16 mouse cellular contexts compared by ENCODE assay signal in genomic region chr9:48745347-48746119, GRCm38 (mm10).
DNase-seq lines count a peak whose midpoint lies in the region; ATAC-seq and TF ChIP-seq lines count a peak whose summit lies in the region.
"Had no signal": no experiment of that assay in that cellular context is flagged by ENCODE, and none has a peak within 500 bp of the region (broad histone marks: within the 10 kb centered on the region; RNA-seq: fewer than 3 reads in every experiment).

No protein-coding gene starts in this region.

- 38% methylated on average over 5 of the region's 5 CpGs for WGBS in bone marrow, adult 2 months
- WGBS in embryonic facial prominence, embryonic 10.5 days = 74% methylated on average over 5 of the region's 5 CpGs
- WGBS in lung, embryonic 16.5 days = 31% methylated on average over 5 of the region's 5 CpGs
- 70% methylated on average over 5 of the region's 5 CpGs for WGBS in midbrain, embryonic 15.5 days

- H3K27me3 ChIP-seq in embryonic facial prominence, embryonic 10.5 days (replicated peaks; ENCODE audit: low read depth, poor library complexity, severe bottlenecking) = no peaks in the 10 kb centered on the region
- no peaks in the 10 kb centered on the region for H3K27me3 ChIP-seq in lung, embryonic 16.5 days (ENCODE audit: control insufficient read depth, insufficient read depth, low read depth, low read length)
- no peaks in the 10 kb centered on the region for H3K27me3 ChIP-seq in midbrain, embryonic 15.5 days (replicated peaks)
- H3K27me3 ChIP-seq: hindbrain, embryonic 12.5 days had no signal

- ATAC-seq in lung, embryonic 16.5 days (ENCODE audit: low read depth) = peak; percentile 23
- no peak for ATAC-seq in megakaryocyte, adult 5-6 weeks (ENCODE audit: poor library complexity, severe bottlenecking)
- ATAC-seq in frontal cortex, adult (ENCODE audit: low TSS enrichment) = no peak
- no peak for ATAC-seq in midbrain, embryonic 15.5 days (replicated peaks)
- ATAC-seq: CD4-positive, CD25-positive, alpha-beta regulatory T cell, adult 4 months; forebrain, embryonic 16.5 days; intestine, embryonic 16.5 days had no signal

- TF ChIP-seq CTCF in layer of hippocampus, adult 2 months (conservative IDR thresholded peaks at IDR 0.05) = no peak
- TF ChIP-seq CTCF in bone marrow, adult 2 months (IDR thresholded peaks at IDR 0.05; ENCODE audit: control insufficient read depth, insufficient read depth, low read length) = no peak

- H3K4me3 ChIP-seq in layer of hippocampus, adult 2 months = no peak overlapping the region
- no peak overlapping the region for H3K4me3 ChIP-seq in bone marrow, adult 2 months (replicated peaks; ENCODE audit: control insufficient read depth, low read depth, low read length)
- no peak overlapping the region for H3K4me3 ChIP-seq in embryonic facial prominence, embryonic 10.5 days
- no peak overlapping the region for H3K4me3 ChIP-seq in lung, embryonic 16.5 days (ENCODE audit: low read length)
- no peak overlapping the region for H3K4me3 ChIP-seq in midbrain, embryonic 15.5 days
- H3K4me3 ChIP-seq: heart, embryonic 13.5 days; hindbrain, embryonic 12.5 days; limb, embryonic 13.5 days had no signal

- peaks cover 25% of the 10 kb centered on the region for H3K36me3 ChIP-seq in embryonic facial prominence, embryonic 10.5 days (replicated peaks)
- no peaks in the 10 kb centered on the region for H3K36me3 ChIP-seq in lung, embryonic 16.5 days (ENCODE audit: control insufficient read depth, insufficient read depth, low read length)
- no peaks in the 10 kb centered on the region for H3K36me3 ChIP-seq in midbrain, embryonic 15.5 days (replicated peaks)
- H3K36me3 ChIP-seq: heart, embryonic 13.5 days; hindbrain, embryonic 12.5 days; limb, embryonic 13.5 days had no signal

- H3K9ac ChIP-seq in lung, embryonic 16.5 days (ENCODE audit: low read length) = no peak overlapping the region
- no peak overlapping the region for H3K9ac ChIP-seq in midbrain, embryonic 15.5 days
- H3K9ac ChIP-seq: heart, embryonic 13.5 days; hindbrain, embryonic 12.5 days; limb, embryonic 13.5 days had no signal

- peaks cover 3% of the 10 kb centered on the region for H3K4me1 ChIP-seq in bone marrow, adult 2 months (ENCODE audit: control insufficient read depth, insufficient read depth, low read length)
- peaks cover 32% of the 10 kb centered on the region for H3K4me1 ChIP-seq in embryonic facial prominence, embryonic 10.5 days
- H3K4me1 ChIP-seq in lung, embryonic 16.5 days (replicated peaks; ENCODE audit: control insufficient read depth, insufficient read depth, low read length) = peaks cover 28% of the 10 kb centered on the region
- H3K4me1 ChIP-seq in midbrain, embryonic 15.5 days = peaks cover 18% of the 10 kb centered on the region

- TF ChIP-seq POLR2A in bone marrow, adult 2 months (IDR thresholded peaks at IDR 0.05; ENCODE audit: borderline replicate concordance, control insufficient read depth, low read depth, low read length) = no peak

- no peak overlapping the region for H3K4me2 ChIP-seq in lung, embryonic 16.5 days (ENCODE audit: low read depth, low read length)
- no peak overlapping the region for H3K4me2 ChIP-seq in midbrain, embryonic 15.5 days
- H3K4me2 ChIP-seq: heart, embryonic 13.5 days; hindbrain, embryonic 12.5 days; limb, embryonic 13.5 days; midbrain, embryonic 11.5 days had no signal

- no peak for DNase-seq in layer of hippocampus, adult 2 months (ENCODE audit: low spot score in 2 of 2)
- no peak for DNase-seq in layer of hippocampus, postnatal 36 days
- DNase-seq in embryonic facial prominence, embryonic 10.5 days (ENCODE audit: low spot score) = no peak
- DNase-seq: thymus, adult 2 months had no signal

- H3K27ac ChIP-seq in layer of hippocampus, adult 2 months = peak overlapping the region; percentile 85
- H3K27ac ChIP-seq in bone marrow, adult 2 months (ENCODE audit: control insufficient read depth, insufficient read depth, low read depth, low read length, poor library complexity) = peak overlapping the region; percentile 66
- H3K27ac ChIP-seq in embryonic facial prominence, embryonic 10.5 days (replicated peaks) = peak overlapping the region; percentile 35
- H3K27ac ChIP-seq in lung, embryonic 16.5 days (ENCODE audit: low read length) = peak overlapping the region; percentile 76
- no peak overlapping the region for H3K27ac ChIP-seq in midbrain, embryonic 15.5 days
- H3K27ac ChIP-seq: heart, embryonic 13.5 days; hindbrain, embryonic 12.5 days; limb, embryonic 13.5 days had no signal

- H3K9me3 ChIP-seq in embryonic facial prominence, embryonic 10.5 days = no peaks in the 10 kb centered on the region
- H3K9me3 ChIP-seq in lung, embryonic 16.5 days (ENCODE audit: control insufficient read depth, low read length) = no peaks in the 10 kb centered on the region
- H3K9me3 ChIP-seq in midbrain, embryonic 15.5 days = no peaks in the 10 kb centered on the region
- H3K9me3 ChIP-seq: heart, embryonic 13.5 days; hindbrain, embryonic 12.5 days had no signal
